Mouse (Mus musculus) liver, adult 2 months (tissue): ENCODE results near the gene Ets1. TPM values are rescaled to one million over a fixed set of nuclear protein-coding genes. Genes with fewer than 3 reads are reported as not detected.

Experiments
- DNase-seq: peaks from one replicate; pipeline ENCODE4 v3.0.0-alpha.2; 2011; ENCODE audit warnings: low read depth, low spot score; ENCODE audit errors: extremely low read depth
- H3K27ac ChIP-seq: fragments of 200-500 bp; replicated peaks from 2 replicates; pipeline ENCODE4 v1.5.1; 2012; ENCODE audit warnings: low read depth, mild to moderate bottlenecking, control low read depth, inconsistent platforms, low read length; ENCODE audit not compliant: insufficient read depth
- H3K27me3 ChIP-seq: fragments of 200-500 bp; 2 replicates; pipeline ENCODE4 v1.6.1; 2012; ENCODE audit warnings: mild to moderate bottlenecking, moderate library complexity, low read length, inconsistent platforms; ENCODE audit not compliant: control insufficient read depth, insufficient read depth
- H3K36me3 ChIP-seq: fragments of 200-500 bp; 2 replicates; pipeline ENCODE4 v1.6.1; 2012; ENCODE audit warnings: low read length, inconsistent platforms; ENCODE audit not compliant: control insufficient read depth, insufficient read depth
- H3K4me1 ChIP-seq: fragments of 200-500 bp; 2 replicates; pipeline ENCODE4 v1.6.1; 2011; ENCODE audit warnings: low read length; ENCODE audit not compliant: control insufficient read depth, insufficient read depth
- H3K4me3 ChIP-seq: fragments of 200-500 bp; 2 replicates; pipeline ENCODE4 v1.5.1; 2011; ENCODE audit warnings: low read depth, mild to moderate bottlenecking, control low read depth, low read length, moderate library complexity; ENCODE audit not compliant: insufficient read depth
- H3K79me2 ChIP-seq: fragments of 200-500 bp; 2 replicates; pipeline ENCODE4 v1.6.1; 2012; ENCODE audit warnings: inconsistent platforms, mild to moderate bottlenecking, low read length, moderate library complexity; ENCODE audit not compliant: control insufficient read depth, insufficient read depth
- H3K9ac ChIP-seq: fragments of 200-500 bp; 2 replicates; pipeline ENCODE4 v1.6.1; 2012; ENCODE audit warnings: low read depth, mild to moderate bottlenecking, control low read depth, inconsistent platforms, low read length
- CTCF ChIP-seq: fragments of 200-500 bp; IDR thresholded peaks from 2 replicates; pipeline ENCODE4 v1.5.1; 2011; ENCODE audit warnings: low read depth, low read length, control low read depth
- POLR2A ChIP-seq: fragments of 200-500 bp; IDR thresholded peaks from 2 replicates; pipeline ENCODE4 v1.6.1; 2011; ENCODE audit warnings: low read length, control low read depth; ENCODE audit not compliant: insufficient read depth; ENCODE audit errors: extremely low read depth
- WGBS: fragments of 180-500 bp; shearing (Covaris S2); methylation state at CpG from one replicate; pipeline ENCODE4 v1.1.7; 2018; 5-methylcytosine and 5-hydroxymethylcytosine counted together
- polyA plus RNA-seq: library from polyadenylated mRNA; depleted of rRNA; stranded (reverse); fragments of >200 nt; gene quantifications from 2 replicates; pipeline ENCODE4 v1.2.3, GENCODE M21; 2012
- total RNA-seq: library from RNA; depleted of rRNA; stranded (reverse); fragments of >200 nt; gene quantifications from 2 replicates; pipeline ENCODE4 v1.2.3, GENCODE M21; 2014

Ets1 gene
- total and polyA plus RNA-seq, 2 experiments: 7.6 to 18.8 TPM

GRCm38 (mm10) chr9:32718868-32719267, 82.8 kb downstream of the Ets1 start:
- Histone ChIP-seq H3K27me3 (no peaks in the 10 kb centered on the region), H3K36me3 (no peaks in the 10 kb centered on the region), H3K9ac (no peak overlapping the region), H3K79me2 (no peaks in the 10 kb centered on the region; the same call in 1 of the 2 replicates), H3K27ac (no peak overlapping the region), H3K4me3 (no peak overlapping the region), H3K4me1 (peaks cover 8% of the 10 kb centered on the region)
- peak; percentile 74 for DNase-seq
- 8% methylated on average over 4 of the region's 4 CpGs for WGBS
- TF ChIP-seq POLR2A (no peak), CTCF (no peak)

- Histone ChIP-seq H3K27ac (no peak overlapping the region), H3K9ac (no peak overlapping the region), H3K36me3 (no peaks in the 10 kb centered on the region), H3K27me3 (no peaks in the 10 kb centered on the region), H3K4me1 (peaks cover 8% of the 10 kb centered on the region), H3K79me2 (no peaks in the 10 kb centered on the region; the same call in 1 of the 2 replicates), H3K4me3 (no peak overlapping the region)
- 61% methylated on average over 3 of the region's 3 CpGs for WGBS
- no peak for DNase-seq
- no peak for TF ChIP-seq CTCF
- TF ChIP-seq POLR2A: no peak
Observed at GRCm38 (mm10) chr9:32719941-32720263, 83.9 kb downstream of the Ets1 start.

- Histone ChIP-seq H3K27me3 (no peaks in the 10 kb centered on the region), H3K79me2 (no peaks in the 10 kb centered on the region; the same call in 1 of the 2 replicates), H3K27ac (no peak overlapping the region), H3K4me1 (peaks cover 8% of the 10 kb centered on the region), H3K4me3 (no peak overlapping the region), H3K36me3 (no peaks in the 10 kb centered on the region), H3K9ac (no peak overlapping the region)
- no peak for TF ChIP-seq CTCF
- TF ChIP-seq POLR2A: no peak
- WGBS: 48% methylated on average over 12 of the region's 12 CpGs
- no peak for DNase-seq
Observed at GRCm38 (mm10) chr9:32720264-32721031, 84.4 kb downstream of the Ets1 start.

- no peak overlapping the region for H3K27ac ChIP-seq
- 31% methylated on average over 2 of the region's 2 CpGs for WGBS
- H3K4me1 ChIP-seq: peaks cover 8% of the 10 kb centered on the region
- DNase-seq: no peak
- no peak overlapping the region for H3K4me3 ChIP-seq
- H3K9ac ChIP-seq: no peak overlapping the region
- TF ChIP-seq POLR2A: no peak
- TF ChIP-seq CTCF: no peak
- H3K27me3 ChIP-seq: no peaks in the 10 kb centered on the region
- no peaks in the 10 kb centered on the region for H3K36me3 ChIP-seq
- no peaks in the 10 kb centered on the region; the same call in 1 of the 2 replicates for H3K79me2 ChIP-seq
Observed at GRCm38 (mm10) chr9:32721081-32721480, 85.1 kb downstream of the Ets1 start.

- DNase-seq: no peak
- 34% methylated on average over 1 of the region's 1 CpGs for whole genome bisulfite sequencing
- peaks cover 4% of the 10 kb centered on the region; the same call in 1 of the 2 replicates for H3K79me2 ChIP-seq
- no peak overlapping the region for H3K4me3 ChIP-seq
- no peak for TF ChIP-seq POLR2A
- no peak for TF ChIP-seq CTCF
- peaks cover 8% of the 10 kb centered on the region for H3K4me1 ChIP-seq
- no peaks in the 10 kb centered on the region for H3K27me3 ChIP-seq
- no peak overlapping the region for H3K27ac ChIP-seq
- no peaks in the 10 kb centered on the region for H3K36me3 ChIP-seq
- H3K9ac ChIP-seq: no peak overlapping the region
Observed at GRCm38 (mm10) chr9:32722205-32722604, 86.2 kb downstream of the Ets1 start.

- H3K27ac ChIP-seq: no peak overlapping the region
- no peak overlapping the region for H3K9ac ChIP-seq
- H3K4me3 ChIP-seq: no peak overlapping the region
- no peaks in the 10 kb centered on the region for H3K27me3 ChIP-seq
- TF ChIP-seq CTCF (no peak), POLR2A (no peak)
- 82% methylated on average over 3 of the region's 3 CpGs for WGBS
- H3K4me1 ChIP-seq: peaks cover 6% of the 10 kb centered on the region
- peaks cover 4% of the 10 kb centered on the region; the same call in 1 of the 2 replicates for H3K79me2 ChIP-seq
- no peaks in the 10 kb centered on the region for H3K36me3 ChIP-seq
- DNase-seq: no peak
Observed at GRCm38 (mm10) chr9:32722969-32723368, 86.9 kb downstream of the Ets1 start.
